Mouse (Mus musculus): ENCODE data around the gene Cisd1. TPM values are rescaled to one million over a fixed set of nuclear protein-coding genes. Genes with fewer than 3 reads are reported as not detected.

Gene Cisd1
- polyA plus RNA-seq, 1 experiment from 2014 or later, result 86.3 TPM

DNA sequence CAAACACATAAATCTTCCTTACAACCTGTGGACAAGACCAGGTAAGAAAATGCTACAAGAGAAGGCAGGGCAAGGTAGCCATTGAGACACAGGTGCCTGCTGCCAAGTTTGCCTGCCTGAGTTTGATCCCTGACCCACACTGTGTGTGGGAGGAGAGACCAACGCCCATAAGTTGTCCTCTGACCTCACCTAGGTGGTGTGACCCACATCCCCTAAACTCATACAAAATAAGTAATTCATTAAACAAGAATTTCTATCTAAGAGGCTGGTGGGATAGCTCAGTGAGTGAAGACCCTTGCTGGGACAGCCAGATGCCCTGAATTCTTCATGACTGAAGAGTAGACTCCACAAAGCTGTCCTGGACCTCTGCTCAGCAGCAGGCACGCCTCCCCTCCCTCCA is 4.6 kb downstream of the Cisd1 start:
- Histone ChIP-seq H3K9ac (replicated peaks; ENCODE audit: low read depth) (no peak overlapping the region), H3K4me3 (ENCODE audit: low read depth, low read length) (no peak overlapping the region), H3K4me2 (replicated peaks; ENCODE audit: low read depth, low read length) (no peak overlapping the region), H3K36me3 (ENCODE audit: insufficient read depth, low read length) (no peaks in the 10 kb centered on the region), H3K27me3 (replicated peaks; ENCODE audit: insufficient read depth, low read length) (no peaks in the 10 kb centered on the region), H3K9me3 (ENCODE audit: low read length) (no peaks in the 10 kb centered on the region), H3K4me1 (ENCODE audit: insufficient read depth, low read depth, low read length) (0 out of 2 replicates have a peak, but pooled peaks cover 3% of the 10 kb centered on the region), H3K27ac (ENCODE audit: low read length) (no peak overlapping the region)
- 78% methylated on average over 2 of the region's 2 CpGs for WGBS
- TF ChIP-seq CTCF (IDR thresholded peaks at IDR 0.05), result no peak
- TF ChIP-seq EP300 (IDR thresholded peaks at IDR 0.05), result no peak
- DNase-seq (ENCODE audit: low spot score), result no peak
- no peak for ATAC-seq

- H3K4me3 ChIP-seq (ENCODE audit: low read depth, low read length), result no peak overlapping the region
- no peaks in the 10 kb centered on the region for H3K9me3 ChIP-seq (ENCODE audit: low read length)
- no peak overlapping the region for H3K4me2 ChIP-seq (replicated peaks; ENCODE audit: low read depth, low read length)
- H3K9ac ChIP-seq (replicated peaks; ENCODE audit: low read depth), result no peak overlapping the region
- WGBS, result 59% methylated on average over 4 of the region's 4 CpGs
- ATAC-seq, result no peak
- H3K27me3 ChIP-seq (replicated peaks; ENCODE audit: insufficient read depth, low read length), result no peaks in the 10 kb centered on the region
- no peaks in the 10 kb centered on the region for H3K36me3 ChIP-seq (ENCODE audit: insufficient read depth, low read length)
- TF ChIP-seq EP300 (IDR thresholded peaks at IDR 0.05), result no peak
- TF ChIP-seq CTCF (IDR thresholded peaks at IDR 0.05), result no peak
- DNase-seq (ENCODE audit: low spot score), result no peak
- no peak overlapping the region for H3K27ac ChIP-seq (ENCODE audit: low read length)
- H3K4me1 ChIP-seq (ENCODE audit: insufficient read depth, low read depth, low read length), result no peaks in the 10 kb centered on the region
These were observed 5.3 kb downstream of the Cisd1 start for GRCm38 (mm10) chr10:71339463-71339862.

DNA sequence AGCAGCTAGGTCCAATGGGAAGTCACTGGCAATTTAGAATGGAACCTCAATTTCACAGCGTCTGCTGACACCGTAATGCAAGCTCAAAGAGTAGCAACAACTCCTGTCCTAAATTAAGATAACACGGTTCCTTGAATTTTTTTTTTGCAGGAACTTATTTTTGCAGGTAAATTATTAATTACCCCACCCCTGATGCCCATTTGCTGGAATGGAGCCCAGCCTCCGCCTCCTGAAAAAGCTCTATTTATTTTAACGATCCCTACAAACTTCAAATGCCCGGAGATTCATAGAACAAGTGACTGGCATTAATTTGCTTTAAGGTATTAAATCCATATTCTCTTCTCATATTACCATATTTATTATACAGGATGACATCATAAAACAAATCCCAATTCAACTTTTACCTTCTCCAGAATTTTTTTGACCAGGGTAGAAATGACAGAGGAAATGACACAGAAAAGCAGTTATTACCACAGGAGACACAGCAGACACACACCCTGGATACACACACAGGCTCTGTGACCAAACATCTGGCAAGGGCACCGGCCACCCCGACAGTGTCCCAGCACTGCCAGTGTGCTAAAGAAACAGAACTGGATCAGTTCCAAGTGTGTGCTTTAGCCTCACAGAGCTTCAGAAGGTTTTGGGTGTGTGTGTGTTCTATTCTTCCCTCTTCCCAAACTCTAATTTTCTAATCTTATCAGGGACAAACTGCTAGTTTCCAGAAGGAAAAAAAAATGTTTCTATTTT is 6.4 kb downstream of the Cisd1 start:
- TF ChIP-seq CTCF (IDR thresholded peaks at IDR 0.05) (no peak), EP300 (IDR thresholded peaks at IDR 0.05) (no peak)

DNA sequence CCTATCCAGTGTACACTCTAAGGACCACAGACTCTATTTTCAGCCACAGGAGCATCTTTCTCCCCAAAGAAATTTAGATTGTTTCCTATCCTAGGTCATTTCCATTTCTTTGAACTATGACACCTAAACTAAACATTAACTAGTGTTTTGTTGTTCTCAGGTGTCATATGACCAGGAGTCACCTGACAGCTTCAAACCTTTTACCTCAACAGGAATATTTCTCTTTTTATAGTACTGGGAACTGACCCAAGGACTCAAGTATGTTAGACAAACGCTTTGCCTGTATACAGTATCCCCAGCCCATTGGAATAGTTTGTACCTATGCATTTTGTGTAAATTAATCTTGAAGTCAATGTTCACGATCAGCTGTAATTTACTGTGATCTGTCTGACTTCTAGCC is 7.0 kb downstream of the Cisd1 start:
- 75% methylated on average over 2 of the region's 2 CpGs for WGBS
- no peak for ATAC-seq
- no peak overlapping the region for H3K27ac ChIP-seq (ENCODE audit: low read length)
- no peak for TF ChIP-seq EP300 (IDR thresholded peaks at IDR 0.05)
- no peak for TF ChIP-seq CTCF (IDR thresholded peaks at IDR 0.05)
- no peak overlapping the region for H3K4me2 ChIP-seq (replicated peaks; ENCODE audit: low read depth, low read length)
- no peak overlapping the region for H3K9ac ChIP-seq (replicated peaks; ENCODE audit: low read depth)
- no peak overlapping the region for H3K4me3 ChIP-seq (ENCODE audit: low read depth, low read length)
- no peaks in the 10 kb centered on the region for H3K9me3 ChIP-seq (ENCODE audit: low read length)
- H3K27me3 ChIP-seq (replicated peaks; ENCODE audit: insufficient read depth, low read length), result no peaks in the 10 kb centered on the region
- no peaks in the 10 kb centered on the region for H3K36me3 ChIP-seq (ENCODE audit: insufficient read depth, low read length)
- DNase-seq (ENCODE audit: low spot score), result no peak
- no peaks in the 10 kb centered on the region for H3K4me1 ChIP-seq (ENCODE audit: insufficient read depth, low read depth, low read length)

More for the DNA sequence above, 6.4 kb downstream of the Cisd1 start:
- ATAC-seq (no peak), DNase-seq (ENCODE audit: low spot score) (no peak)
- Histone ChIP-seq H3K4me2 (replicated peaks; ENCODE audit: low read depth, low read length) (no peak overlapping the region), H3K9me3 (ENCODE audit: low read length) (no peaks in the 10 kb centered on the region), H3K36me3 (ENCODE audit: insufficient read depth, low read length) (no peaks in the 10 kb centered on the region), H3K4me3 (ENCODE audit: low read depth, low read length) (no peak overlapping the region), H3K27me3 (replicated peaks; ENCODE audit: insufficient read depth, low read length) (no peaks in the 10 kb centered on the region), H3K9ac (replicated peaks; ENCODE audit: low read depth) (no peak overlapping the region), H3K27ac (ENCODE audit: low read length) (no peak overlapping the region), H3K4me1 (ENCODE audit: insufficient read depth, low read depth, low read length) (no peaks in the 10 kb centered on the region)
- WGBS, result 56% methylated on average over 8 of the region's 8 CpGs

DNA sequence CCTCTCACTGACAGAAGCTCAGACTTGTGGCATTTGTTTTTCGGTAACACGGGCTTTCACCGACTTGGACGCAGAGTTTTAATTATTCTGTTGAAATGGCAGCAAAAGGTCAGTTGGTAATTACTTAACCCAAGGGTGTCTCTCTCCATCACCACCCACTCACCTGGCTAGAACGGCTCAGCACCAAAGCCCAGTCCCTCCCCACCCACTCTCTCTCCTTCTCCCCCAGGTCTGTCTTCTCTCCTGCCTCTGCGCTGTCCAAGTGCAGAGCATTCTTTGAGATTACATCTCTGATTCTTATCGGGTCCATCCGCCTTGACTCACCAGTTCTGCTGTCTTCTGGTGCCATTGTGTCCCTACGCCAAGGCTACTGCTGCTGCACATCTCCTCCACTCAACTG is 11.9 kb downstream of the Cisd1 start:
- H3K27ac ChIP-seq (ENCODE audit: low read length), result no peak overlapping the region
- H3K4me3 ChIP-seq (ENCODE audit: low read depth, low read length), result no peak overlapping the region
- no peak overlapping the region for H3K9ac ChIP-seq (replicated peaks; ENCODE audit: low read depth)
- H3K4me2 ChIP-seq (replicated peaks; ENCODE audit: low read depth, low read length), result no peak overlapping the region
- DNase-seq (ENCODE audit: low spot score) (no peak), ATAC-seq (no peak)
- 92% methylated on average over 9 of the region's 9 CpGs for WGBS
- no peaks in the 10 kb centered on the region for H3K27me3 ChIP-seq (replicated peaks; ENCODE audit: insufficient read depth, low read length)
- H3K4me1 ChIP-seq (ENCODE audit: insufficient read depth, low read depth, low read length), result no peaks in the 10 kb centered on the region
- no peaks in the 10 kb centered on the region for H3K9me3 ChIP-seq (ENCODE audit: low read length)
- H3K36me3 ChIP-seq (ENCODE audit: insufficient read depth, low read length), result 0 out of 2 replicates have a peak, but pooled peaks cover 13% of the 10 kb centered on the region
- no peak for TF ChIP-seq CTCF (IDR thresholded peaks at IDR 0.05)
- TF ChIP-seq EP300 (IDR thresholded peaks at IDR 0.05), result no peak

GRCm38 (mm10) chr10:71332376-71332775 is 12.4 kb downstream of the Cisd1 start:
- TF ChIP-seq EP300 (IDR thresholded peaks at IDR 0.05), result no peak
- TF ChIP-seq CTCF (IDR thresholded peaks at IDR 0.05), result peak; percentile 50
- no peak overlapping the region for H3K4me2 ChIP-seq (replicated peaks; ENCODE audit: low read depth, low read length)
- H3K27me3 ChIP-seq (replicated peaks; ENCODE audit: insufficient read depth, low read length), result no peaks in the 10 kb centered on the region
- DNase-seq (ENCODE audit: low spot score), result no peak
- no peaks in the 10 kb centered on the region for H3K9me3 ChIP-seq (ENCODE audit: low read length)
- 0 out of 2 replicates have a peak, but pooled peaks cover 13% of the 10 kb centered on the region for H3K36me3 ChIP-seq (ENCODE audit: insufficient read depth, low read length)
- H3K4me3 ChIP-seq (ENCODE audit: low read depth, low read length), result no peak overlapping the region
- no peaks in the 10 kb centered on the region for H3K4me1 ChIP-seq (ENCODE audit: insufficient read depth, low read depth, low read length)
- no peak for ATAC-seq
- no peak overlapping the region for H3K27ac ChIP-seq (ENCODE audit: low read length)
- WGBS, result 92% methylated on average over 4 of the region's 4 CpGs
- no peak overlapping the region for H3K9ac ChIP-seq (replicated peaks; ENCODE audit: low read depth)
